Mouse (Mus musculus) liver, embryonic 14.5 days (tissue): ENCODE results near the gene Prkn.

ENCODE experiments used
- CTCF ChIP-seq: IDR thresholded peaks from 2 replicates; pipeline ENCODE4 v1.5.1; 2016; ENCODE audit warnings: antibody characterized with exemption, low read depth, control low read depth
- EP300 ChIP-seq: IDR thresholded peaks from 2 replicates; pipeline ENCODE4 v1.6.1; 2016; ENCODE audit warnings: antibody characterized with exemption, low read depth

DNA sequence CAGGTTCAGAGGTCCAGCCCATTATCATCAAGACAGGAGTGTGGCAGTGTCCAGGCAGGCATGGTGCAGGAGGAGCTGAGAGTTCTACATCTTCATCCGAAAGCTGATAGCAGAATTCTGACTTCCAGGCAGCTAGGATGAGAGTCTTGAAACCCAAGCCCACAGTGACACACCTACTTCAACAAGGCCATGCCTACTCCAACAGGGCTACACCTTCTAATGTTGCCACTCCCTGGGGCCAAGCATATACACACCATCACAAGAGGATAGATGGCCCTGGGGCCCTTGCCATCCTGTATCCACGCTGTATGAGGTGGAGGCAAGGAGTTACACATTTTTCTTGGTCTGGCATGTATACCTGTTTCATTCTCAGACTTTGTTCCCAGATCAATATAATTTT, 1197.4 kb downstream of the Prkn start:
- no peak for TF ChIP-seq EP300
- no peak for TF ChIP-seq CTCF
